In the genomic region with DNA sequence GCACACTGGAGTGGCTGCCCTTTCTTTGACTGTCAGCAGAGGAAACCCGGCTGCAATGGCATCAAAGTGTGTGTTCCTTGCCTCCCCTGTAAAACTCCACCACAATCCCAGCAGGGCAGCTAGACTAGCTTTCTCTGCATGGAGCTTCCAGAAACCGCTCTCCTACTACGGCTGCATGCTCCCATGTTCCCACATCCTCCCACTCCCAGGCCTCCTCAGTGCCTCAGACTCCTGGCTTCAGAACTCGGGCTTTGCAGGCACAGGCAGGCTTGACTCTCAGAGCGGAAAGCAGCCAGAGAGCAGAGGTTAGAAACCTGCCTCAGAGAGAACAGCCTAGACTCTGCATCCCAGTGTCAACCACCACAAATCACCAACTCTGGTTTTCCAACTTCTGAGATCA, we compare ENCODE assay signal across 18 mouse cellular contexts.
"Had no signal": no experiment of that assay in that cellular context is flagged by ENCODE, and none has a peak within 500 bp of the region (broad histone marks: within the 10 kb centered on the region; RNA-seq: fewer than 3 reads in every experiment).

No protein-coding gene starts in this region.

- H3K4me1 ChIP-seq: neural tube, embryonic 13.5 days; neural tube, embryonic 15.5 days had no signal

- H3K27me3 ChIP-seq: midbrain, embryonic 12.5 days; neural tube, embryonic 13.5 days; neural tube, embryonic 15.5 days had no signal

- H3K36me3 ChIP-seq: midbrain, embryonic 10.5 days; midbrain, embryonic 12.5 days; neural tube, embryonic 13.5 days; neural tube, embryonic 15.5 days had no signal

- DNase-seq: lung, embryonic 14.5 days; lung, postnatal 10 days; lung, postnatal 4 days; midbrain, embryonic 14.5 days; retina, postnatal 1 day; right cerebral cortex, adult 18-20 months; right cerebral cortex, postnatal 25 days; right cerebral cortex, postnatal 4 days; spleen, adult 18-20 months; thymus, adult 18-20 months; thymus, postnatal 14 days; thymus, postnatal 36 days had no signal

- H3K27ac ChIP-seq: midbrain, embryonic 10.5 days; midbrain, embryonic 12.5 days; neural tube, embryonic 13.5 days; neural tube, embryonic 15.5 days had no signal

- H3K9me3 ChIP-seq: midbrain, embryonic 10.5 days; midbrain, embryonic 12.5 days; neural tube, embryonic 13.5 days; neural tube, embryonic 15.5 days had no signal

- ATAC-seq: midbrain, embryonic 16.5 days had no signal

- H3K9ac ChIP-seq: lung, embryonic 14.5 days; midbrain, embryonic 12.5 days; neural tube, embryonic 13.5 days; neural tube, embryonic 15.5 days had no signal

- H3K4me3 ChIP-seq: midbrain, embryonic 10.5 days; midbrain, embryonic 12.5 days; myocyte; neural tube, embryonic 13.5 days; neural tube, embryonic 15.5 days had no signal

- H3K4me2 ChIP-seq: lung, embryonic 14.5 days; midbrain, embryonic 12.5 days; neural tube, embryonic 13.5 days; neural tube, embryonic 15.5 days had no signal
